ENCODE assay signal across 27 mouse cellular contexts in genomic region chr7:92509090-92509489, GRCm38 (mm10).
"Had no signal": no experiment of that assay in that cellular context is flagged by ENCODE, and none has a peak within 500 bp of the region (broad histone marks: within the 10 kb centered on the region; RNA-seq: fewer than 3 reads in every experiment).

No protein-coding gene starts in this region.

- DNase-seq: gastrocnemius, postnatal 10 days; gastrocnemius, postnatal 36 days; heart, adult 11 months; heart, adult 2 months; heart, postnatal 14 days; heart, postnatal 36 days; kidney, adult 11 months; kidney, adult 2 months; kidney, adult 9 months; kidney, postnatal 14 days; kidney, postnatal 36 days; layer of hippocampus, adult 9-11 months; layer of hippocampus, postnatal 36 days; left cerebral cortex, postnatal 4 days had no signal

- H3K9me3 ChIP-seq: heart, embryonic 13.5 days; heart, embryonic 15.5 days; hindbrain, embryonic 13.5 days; hindbrain, embryonic 15.5 days; kidney, embryonic 15.5 days; limb, embryonic 12.5 days; limb, embryonic 15.5 days; liver, embryonic 12.5 days had no signal

- H3K4me3 ChIP-seq: heart, adult 2 months; heart, embryonic 13.5 days; heart, embryonic 15.5 days; hindbrain, embryonic 13.5 days; hindbrain, embryonic 15.5 days; kidney, embryonic 15.5 days; limb, embryonic 12.5 days; limb, embryonic 15.5 days; liver, embryonic 12.5 days had no signal

- H3K9ac ChIP-seq: heart, embryonic 13.5 days; heart, embryonic 15.5 days; hindbrain, embryonic 13.5 days; hindbrain, embryonic 15.5 days; kidney, embryonic 15.5 days; limb, embryonic 12.5 days; limb, embryonic 15.5 days; liver, embryonic 12.5 days; liver, embryonic 14.5 days had no signal

- H3K4me1 ChIP-seq: heart, embryonic 13.5 days; heart, embryonic 15.5 days; hindbrain, embryonic 13.5 days; hindbrain, embryonic 15.5 days; kidney, embryonic 15.5 days; limb, embryonic 12.5 days; limb, embryonic 15.5 days; liver, embryonic 12.5 days had no signal

- H3K4me2 ChIP-seq: heart, embryonic 11.5 days; heart, embryonic 13.5 days; heart, embryonic 15.5 days; hindbrain, embryonic 13.5 days; hindbrain, embryonic 15.5 days; kidney, embryonic 15.5 days; limb, embryonic 12.5 days; limb, embryonic 15.5 days; liver, embryonic 12.5 days had no signal

- H3K27ac ChIP-seq: heart, adult 2 months; heart, embryonic 13.5 days; heart, embryonic 15.5 days; hindbrain, embryonic 13.5 days; hindbrain, embryonic 15.5 days; hindbrain, postnatal 0 days; kidney, embryonic 15.5 days; kidney, postnatal 0 days; limb, embryonic 12.5 days; limb, embryonic 15.5 days; liver, embryonic 12.5 days; liver, embryonic 14.5 days had no signal

- H3K27me3 ChIP-seq: heart, embryonic 13.5 days; heart, embryonic 15.5 days; hindbrain, embryonic 13.5 days; hindbrain, embryonic 15.5 days; kidney, embryonic 15.5 days; limb, embryonic 15.5 days; liver, embryonic 12.5 days had no signal

- ATAC-seq: hindbrain, postnatal 0 days; intestine, embryonic 16.5 days; liver, embryonic 12.5 days had no signal

- H3K36me3 ChIP-seq: heart, embryonic 13.5 days; heart, embryonic 15.5 days; hindbrain, embryonic 13.5 days; hindbrain, embryonic 15.5 days; kidney, embryonic 15.5 days; limb, embryonic 12.5 days; limb, embryonic 15.5 days; liver, embryonic 12.5 days had no signal
